In the genomic region with DNA sequence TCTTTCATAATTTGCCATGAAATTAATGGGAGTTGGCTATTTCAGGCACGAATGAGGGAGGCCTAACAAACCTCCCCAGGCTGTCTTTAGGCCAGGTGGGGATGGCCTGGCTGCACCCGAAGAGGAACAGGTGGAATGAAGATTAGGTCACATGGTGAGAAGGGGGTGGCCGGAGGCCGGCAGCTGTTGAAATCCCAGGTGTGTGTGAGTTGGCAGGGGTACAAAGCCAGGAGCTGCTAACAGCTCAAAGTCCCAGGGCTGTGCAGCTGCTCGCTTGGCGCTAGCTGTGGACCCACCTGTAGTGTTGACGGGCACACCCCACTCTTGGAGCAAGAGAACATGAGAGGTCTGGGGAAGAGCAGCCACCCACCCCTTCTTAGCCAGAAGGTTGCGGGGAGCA, we compare ENCODE assay signal across 11 mouse cellular contexts.
DNase-seq lines count a peak whose midpoint lies in the region; ATAC-seq and TF ChIP-seq lines count a peak whose summit lies in the region.
"Had no signal": no experiment of that assay in that cellular context is flagged by ENCODE, and none has a peak within 500 bp of the region (broad histone marks: within the 10 kb centered on the region; RNA-seq: fewer than 3 reads in every experiment).

No protein-coding gene starts in this region.

- no peak overlapping the region for H3K4me3 ChIP-seq in hindbrain, embryonic 14.5 days (replicated peaks; ENCODE audit: low read length)
- H3K4me3 ChIP-seq in lung, embryonic 14.5 days (ENCODE audit: low read depth, low read length) = no peak overlapping the region
- no peak overlapping the region for H3K4me3 ChIP-seq in stomach, embryonic 16.5 days (replicated peaks; ENCODE audit: low read length)
- H3K4me3 ChIP-seq: gastrocnemius, adult 2 months; liver, embryonic 15.5 days had no signal

- ATAC-seq in hindbrain, embryonic 14.5 days (ENCODE audit: low FRiP score) = peak; percentile 53; the same call in 1 of the 2 replicates
- ATAC-seq in lung, embryonic 14.5 days (ENCODE audit: insufficient read depth) = peak; percentile 92
- ATAC-seq in stomach, embryonic 16.5 days (ENCODE audit: insufficient read depth, low FRiP score) = peak; percentile 96
- ATAC-seq in megakaryocyte-erythroid progenitor cell, adult 5-6 weeks (replicated peaks; ENCODE audit: low FRiP score, low TSS enrichment, poor library complexity, severe bottlenecking) = no peak

- H3K9me3 ChIP-seq in hindbrain, embryonic 14.5 days (ENCODE audit: control insufficient read depth, low read length) = no peaks in the 10 kb centered on the region
- no peaks in the 10 kb centered on the region for H3K9me3 ChIP-seq in lung, embryonic 14.5 days (ENCODE audit: low read depth, low read length)
- H3K9me3 ChIP-seq in stomach, embryonic 16.5 days (replicated peaks; ENCODE audit: control insufficient read depth, low read length) = no peaks in the 10 kb centered on the region
- H3K9me3 ChIP-seq: liver, embryonic 15.5 days had no signal

- H3K27ac ChIP-seq in hindbrain, embryonic 14.5 days = no peak overlapping the region
- peak overlapping the region; percentile 60; the same call in 1 of the 2 replicates for H3K27ac ChIP-seq in lung, embryonic 14.5 days (ENCODE audit: low read depth)
- peak overlapping the region; percentile 62 for H3K27ac ChIP-seq in stomach, embryonic 16.5 days (ENCODE audit: low read length)
- H3K27ac ChIP-seq: gastrocnemius, adult 2 months; liver, embryonic 15.5 days had no signal

- H3K4me1 ChIP-seq in hindbrain, embryonic 14.5 days (replicated peaks; ENCODE audit: control insufficient read depth, insufficient read depth, low read length) = 0 out of 2 replicates have a peak, but pooled peaks cover 6% of the 10 kb centered on the region
- H3K4me1 ChIP-seq in lung, embryonic 14.5 days (ENCODE audit: insufficient read depth) = no peaks in the 10 kb centered on the region
- no peaks in the 10 kb centered on the region for H3K4me1 ChIP-seq in stomach, embryonic 16.5 days (ENCODE audit: control insufficient read depth, insufficient read depth, low read length)
- H3K4me1 ChIP-seq: liver, embryonic 15.5 days had no signal

- peak; percentile 4 for DNase-seq in kidney, adult 11 months
- DNase-seq in kidney, adult 18-20 months = no peak
- DNase-seq in hindbrain, embryonic 14.5 days (ENCODE audit: low spot score) = no peak
- peak; percentile 65 for DNase-seq in lung, embryonic 14.5 days
- DNase-seq in natural killer cell, adult 2 months (ENCODE audit: low spot score in 2 of 2) = no peak
- no peak for DNase-seq in layer of hippocampus, adult 8-10 months (ENCODE audit: low spot score in 2 of 2)
- DNase-seq: gastrocnemius, adult 2 months; right cerebral cortex, postnatal 4 days had no signal

- H3K36me3 ChIP-seq in hindbrain, embryonic 14.5 days (replicated peaks; ENCODE audit: control insufficient read depth, insufficient read depth) = no peaks in the 10 kb centered on the region
- H3K36me3 ChIP-seq in lung, embryonic 14.5 days (ENCODE audit: insufficient read depth) = no peaks in the 10 kb centered on the region
- H3K36me3 ChIP-seq in stomach, embryonic 16.5 days (ENCODE audit: control insufficient read depth, insufficient read depth, low read length) = no peaks in the 10 kb centered on the region
- H3K36me3 ChIP-seq: liver, embryonic 15.5 days had no signal

- H3K27me3 ChIP-seq in hindbrain, embryonic 14.5 days (ENCODE audit: control insufficient read depth, insufficient read depth, low read length) = no peaks in the 10 kb centered on the region
- H3K27me3 ChIP-seq in lung, embryonic 14.5 days (ENCODE audit: insufficient read depth, low read length) = no peaks in the 10 kb centered on the region
- H3K27me3 ChIP-seq in stomach, embryonic 16.5 days (ENCODE audit: control insufficient read depth, insufficient read depth, low read length) = no peaks in the 10 kb centered on the region
- H3K27me3 ChIP-seq: liver, embryonic 15.5 days had no signal

- H3K9ac ChIP-seq in hindbrain, embryonic 14.5 days = no peak overlapping the region
- H3K9ac ChIP-seq in lung, embryonic 14.5 days = no peak overlapping the region
- H3K9ac ChIP-seq in stomach, embryonic 16.5 days (ENCODE audit: low read length) = no peak overlapping the region
- H3K9ac ChIP-seq: liver, embryonic 15.5 days had no signal

- 41% methylated on average over 8 of the region's 8 CpGs for WGBS in hindbrain, embryonic 14.5 days
- WGBS in lung, embryonic 14.5 days = 53% methylated on average over 8 of the region's 8 CpGs
- 52% methylated on average over 8 of the region's 8 CpGs for WGBS in stomach, embryonic 16.5 days

- H3K4me2 ChIP-seq in hindbrain, embryonic 14.5 days (replicated peaks) = no peak overlapping the region
- no peak overlapping the region for H3K4me2 ChIP-seq in lung, embryonic 14.5 days
- no peak overlapping the region for H3K4me2 ChIP-seq in stomach, embryonic 16.5 days (ENCODE audit: low read depth, low read length)
- H3K4me2 ChIP-seq: liver, embryonic 15.5 days had no signal

- no peak for TF ChIP-seq CTCF in lung, embryonic 14.5 days (IDR thresholded peaks at IDR 0.05; ENCODE audit: low read depth)

Comparison
In these comparisons a context has a peak if more than half of its experiments do, and no peak if none do; other contexts are left out.
1. DNase-seq: peak in kidney, adult 11 months (single experiment) and lung, embryonic 14.5 days (single experiment); none in kidney, adult 18-20 months (single experiment), hindbrain, embryonic 14.5 days (single experiment), natural killer cell, adult 2 months (0 of 2) and layer of hippocampus, adult 8-10 months (0 of 2).